Mouse (Mus musculus) heart, embryonic 15.5 days (tissue): ENCODE measurements around the gene Nckipsd. TPM values are rescaled to one million over a fixed set of nuclear protein-coding genes. Genes with fewer than 3 reads are reported as not detected.

Experiments used
- ATAC-seq: fragments of 200-750 bp; cut with Nextera tagmentation; replicated peaks from 2 replicates; pipeline ENCODE4 v1.8.0; 2017; ENCODE audit warnings: low read depth, moderate TSS enrichment; ENCODE audit not compliant: insufficient number of reproducible peaks, insufficient read depth, low FRiP score
- H3K27ac ChIP-seq: fragments of 300-500 bp; sonication (generic); 2 replicates; pipeline ENCODE4 v1.5.1; 2015; ENCODE audit warnings: mild to moderate bottlenecking, inconsistent platforms
- H3K27me3 ChIP-seq: fragments of 300-500 bp; sonication (generic); 2 replicates; pipeline ENCODE4 v1.6.1; 2015; ENCODE audit warnings: inconsistent platforms
- H3K36me3 ChIP-seq: fragments of 300-500 bp; sonication (generic); 2 replicates; pipeline ENCODE4 v1.6.1; 2015; ENCODE audit warnings: mild to moderate bottlenecking, inconsistent platforms
- H3K4me1 ChIP-seq: fragments of 300-500 bp; sonication (generic); replicated peaks from 2 replicates; pipeline ENCODE4 v1.6.1; 2015; ENCODE audit warnings: inconsistent platforms
- H3K4me2 ChIP-seq: fragments of 300-500 bp; sonication (generic); 2 replicates; pipeline ENCODE4 v1.6.1; 2015; ENCODE audit warnings: inconsistent platforms, mild to moderate bottlenecking, moderate library complexity
- H3K4me3 ChIP-seq: fragments of 300-500 bp; sonication (generic); 2 replicates; pipeline ENCODE4 v1.5.1; 2015; ENCODE audit warnings: mild to moderate bottlenecking, inconsistent platforms
- H3K9ac ChIP-seq: fragments of 300-500 bp; sonication (generic); 2 replicates; pipeline ENCODE4 v1.6.1; 2015; ENCODE audit warnings: mild to moderate bottlenecking, inconsistent platforms
- H3K9me3 ChIP-seq: fragments of 300-500 bp; sonication (generic); replicated peaks from 2 replicates; pipeline ENCODE4 v1.6.1; 2016; ENCODE audit warnings: inconsistent platforms
- WGBS: fragments of 180-500 bp; shearing (Covaris S2); methylation state at CpG from one replicate; pipeline ENCODE4 v1.1.7; 2015; ENCODE audit warnings: mixed read lengths; 5-methylcytosine and 5-hydroxymethylcytosine counted together
- polyA plus RNA-seq: library from polyadenylated mRNA; unstranded; fragments of >200 nt; fragmentation: Nextera tagmentation; extraction: Ambion mirVana; gene quantifications from 2 replicates; pipeline ENCODE4 v1.2.1, GENCODE M21; 2015

Nckipsd gene
- polyA plus RNA-seq, 1 experiment from 2014 or later = 9.7 TPM

DNA sequence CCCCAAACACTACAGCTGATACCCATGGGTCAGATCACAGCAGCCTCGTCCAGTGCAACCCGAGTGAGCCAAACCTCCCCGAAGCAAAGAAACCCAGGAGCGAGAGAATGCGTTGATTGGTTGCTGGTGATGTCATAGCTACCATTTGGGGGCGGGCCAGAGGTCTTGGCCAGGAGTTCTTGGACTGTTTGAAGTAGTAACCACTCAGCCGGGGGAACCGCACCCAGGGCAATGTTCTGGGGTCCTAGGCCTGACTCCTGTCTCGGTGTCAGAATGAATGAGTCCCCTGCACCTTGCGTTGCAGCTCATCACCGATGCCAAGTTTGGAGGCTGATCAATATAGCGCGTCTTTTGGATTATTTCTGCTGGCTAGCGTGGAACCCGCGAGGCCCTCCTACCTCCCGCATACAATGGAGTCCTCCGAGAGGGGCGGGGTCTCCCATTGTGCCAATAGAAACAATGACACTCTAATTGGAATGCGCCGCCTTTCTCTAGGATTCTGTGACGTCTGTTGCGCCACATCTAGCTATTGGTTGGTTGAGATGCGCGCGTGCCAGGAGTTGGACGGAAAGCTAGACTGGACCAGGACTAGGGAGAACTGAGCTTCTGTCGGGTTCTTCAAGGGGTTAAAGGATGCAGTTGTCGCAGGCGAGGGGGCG is 16.7 kb downstream of the Nckipsd start:
- no peaks in the 10 kb centered on the region for H3K36me3 ChIP-seq
- 2% methylated on average over 31 of the region's 31 CpGs for WGBS
- peaks cover 20% of the 10 kb centered on the region for H3K4me1 ChIP-seq
- no peak overlapping the region for H3K9ac ChIP-seq
- no peak; the same call in 1 of the 2 replicates for ATAC-seq
- no peak overlapping the region for H3K4me2 ChIP-seq
- peaks cover 82% of the 10 kb centered on the region for H3K27me3 ChIP-seq
- no peaks in the 10 kb centered on the region for H3K9me3 ChIP-seq
- H3K4me3 ChIP-seq = no peak overlapping the region; the same call in 1 of the 2 replicates
- H3K27ac ChIP-seq = no peak overlapping the region

- Histone ChIP-seq H3K36me3 (no peaks in the 10 kb centered on the region), H3K9ac (no peak within 1 kb of the TSS), H3K9me3 (no peaks in the 10 kb centered on the region), H3K27me3 (peaks cover 93% of the 10 kb centered on the region), H3K27ac (no peak within 1 kb of the TSS), H3K4me1 (peaks cover 20% of the 10 kb centered on the region), H3K4me2 (peak within 1 kb of the TSS; percentile 81), H3K4me3 (peak within 1 kb of the TSS; percentile 45)
- ATAC-seq = 0 out of 2 replicates have a peak, but pooled peaks have one; percentile 28
- 2% methylated on average over 64 of the region's 70 CpGs for WGBS
These were observed 17.9 kb downstream of the Nckipsd start, which contains the start of gene Celsr3 for GRCm38 (mm10) chr9:108825820-108826699. TSS of gene Celsr3 (plus strand) at chr9:108826320.

GRCm38 (mm10) chr9:108826700-108827340 is 18.7 kb downstream of the Nckipsd start:
- 2% methylated on average over 39 of the region's 39 CpGs for WGBS
- Histone ChIP-seq H3K9me3 (no peaks in the 10 kb centered on the region), H3K4me2 (peak overlapping the region; percentile 81), H3K9ac (no peak overlapping the region), H3K27me3 (peaks cover 98% of the 10 kb centered on the region), H3K4me1 (peaks cover 26% of the 10 kb centered on the region), H3K27ac (no peak overlapping the region), H3K36me3 (no peaks in the 10 kb centered on the region), H3K4me3 (peak overlapping the region; percentile 45)
- no peak; the same call in 1 of the 2 replicates for ATAC-seq

GRCm38 (mm10) chr9:108827454-108827853 is 19.3 kb downstream of the Nckipsd start:
- ATAC-seq = no peak
- H3K4me3 ChIP-seq = peak overlapping the region; percentile 45
- peaks cover 32% of the 10 kb centered on the region for H3K4me1 ChIP-seq
- no peaks in the 10 kb centered on the region for H3K9me3 ChIP-seq
- H3K4me2 ChIP-seq = peak overlapping the region; percentile 81
- H3K27me3 ChIP-seq = peaks cover 98% of the 10 kb centered on the region
- no peaks in the 10 kb centered on the region for H3K36me3 ChIP-seq
- H3K27ac ChIP-seq = no peak overlapping the region
- H3K9ac ChIP-seq = no peak overlapping the region
- 12% methylated on average over 34 of the region's 34 CpGs for WGBS

DNA sequence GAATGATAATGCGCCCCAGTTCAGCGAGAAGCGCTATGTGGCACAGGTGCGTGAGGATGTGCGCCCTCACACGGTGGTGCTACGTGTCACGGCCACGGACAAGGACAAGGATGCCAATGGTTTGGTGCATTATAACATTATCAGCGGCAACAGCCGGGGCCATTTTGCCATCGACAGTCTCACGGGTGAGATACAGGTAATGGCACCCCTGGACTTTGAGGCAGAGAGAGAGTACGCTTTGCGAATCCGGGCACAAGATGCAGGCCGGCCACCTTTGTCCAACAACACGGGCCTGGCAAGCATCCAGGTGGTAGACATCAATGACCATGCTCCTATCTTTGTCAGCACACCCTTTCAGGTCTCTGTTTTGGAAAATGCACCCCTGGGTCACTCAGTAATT is 19.7 kb downstream of the Nckipsd start:
- 60% methylated on average over 18 of the region's 18 CpGs for WGBS
- H3K4me1 ChIP-seq = peaks cover 37% of the 10 kb centered on the region
- peak overlapping the region; percentile 45; the same call in 1 of the 2 replicates for H3K4me3 ChIP-seq
- H3K36me3 ChIP-seq = no peaks in the 10 kb centered on the region
- no peak for ATAC-seq
- H3K4me2 ChIP-seq = peak overlapping the region; percentile 81
- no peaks in the 10 kb centered on the region for H3K9me3 ChIP-seq
- H3K27ac ChIP-seq = no peak overlapping the region
- peaks cover 98% of the 10 kb centered on the region for H3K27me3 ChIP-seq
- H3K9ac ChIP-seq = no peak overlapping the region

- Histone ChIP-seq H3K9ac (0 out of 2 replicates have a peak overlapping the region, but pooled peaks have one; percentile 2), H3K4me1 (peaks cover 28% of the 10 kb centered on the region), H3K27ac (no peak overlapping the region), H3K36me3 (no peaks in the 10 kb centered on the region), H3K9me3 (no peaks in the 10 kb centered on the region), H3K4me2 (peak overlapping the region; percentile 97), H3K4me3 (peak overlapping the region; percentile 54), H3K27me3 (peaks cover 82% of the 10 kb centered on the region)
- WGBS = 4% methylated on average over 23 of the region's 23 CpGs
- ATAC-seq = no peak
These were observed 23.5 kb downstream of the Nckipsd start for GRCm38 (mm10) chr9:108831637-108832036.

GRCm38 (mm10) chr9:108832390-108833108 is 24.4 kb downstream of the Nckipsd start:
- Histone ChIP-seq H3K27ac (no peak overlapping the region), H3K4me2 (peak overlapping the region; percentile 97), H3K4me1 (peaks cover 20% of the 10 kb centered on the region), H3K36me3 (no peaks in the 10 kb centered on the region), H3K4me3 (peak overlapping the region; percentile 54), H3K9me3 (no peaks in the 10 kb centered on the region), H3K27me3 (peaks cover 76% of the 10 kb centered on the region), H3K9ac (peak overlapping the region; percentile 42; the same call in 1 of the 2 replicates)
- WGBS = 4% methylated on average over 46 of the region's 46 CpGs
- peak; percentile 98 for ATAC-seq

DNA sequence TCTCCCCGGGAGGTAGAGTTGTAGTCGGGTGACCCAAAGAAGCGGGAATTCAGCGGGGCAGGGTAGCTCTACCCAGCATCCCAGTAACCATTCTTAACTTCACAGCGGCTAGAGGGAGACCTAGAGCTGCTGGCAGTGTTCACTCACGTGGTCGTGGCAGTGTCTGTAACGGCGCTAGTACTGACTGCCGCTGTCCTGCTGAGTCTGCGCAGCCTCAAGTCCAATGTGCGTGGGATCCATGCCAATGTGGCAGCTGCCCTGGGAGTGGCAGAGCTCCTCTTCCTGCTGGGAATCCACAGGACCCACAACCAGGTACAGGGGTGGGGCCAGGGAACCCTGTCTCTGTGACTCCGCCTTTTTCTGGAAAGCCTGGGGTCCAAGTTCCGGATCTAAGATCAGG is 34.8 kb downstream of the Nckipsd start:
- Histone ChIP-seq H3K4me3 (no peak overlapping the region), H3K9ac (no peak overlapping the region), H3K4me2 (peak overlapping the region; percentile 43), H3K27me3 (peaks cover 37% of the 10 kb centered on the region), H3K4me1 (peaks cover 6% of the 10 kb centered on the region), H3K9me3 (no peaks in the 10 kb centered on the region), H3K36me3 (no peaks in the 10 kb centered on the region), H3K27ac (no peak overlapping the region)
- no peak; the same call in 1 of the 2 replicates for ATAC-seq
- 11% methylated on average over 14 of the region's 14 CpGs for WGBS

GRCm38 (mm10) chr9:108845390-108845789 is 37.2 kb downstream of the Nckipsd start:
- Histone ChIP-seq H3K9ac (no peak overlapping the region), H3K27ac (no peak overlapping the region), H3K36me3 (no peaks in the 10 kb centered on the region), H3K4me3 (no peak overlapping the region), H3K9me3 (no peaks in the 10 kb centered on the region), H3K4me2 (no peak overlapping the region), H3K27me3 (peaks cover 35% of the 10 kb centered on the region), H3K4me1 (peaks cover 6% of the 10 kb centered on the region)
- no peak for ATAC-seq
- WGBS = 65% methylated on average over 5 of the region's 5 CpGs

GRCm38 (mm10) chr9:108847374-108847773 is 39.2 kb downstream of the Nckipsd start:
- H3K4me1 ChIP-seq = peaks cover 6% of the 10 kb centered on the region
- WGBS = 72% methylated on average over 4 of the region's 4 CpGs
- no peak for ATAC-seq
- H3K9ac ChIP-seq = no peak overlapping the region
- no peaks in the 10 kb centered on the region for H3K9me3 ChIP-seq
- H3K4me3 ChIP-seq = no peak overlapping the region
- H3K27ac ChIP-seq = no peak overlapping the region
- no peak overlapping the region for H3K4me2 ChIP-seq
- H3K36me3 ChIP-seq = no peaks in the 10 kb centered on the region
- H3K27me3 ChIP-seq = peaks cover 28% of the 10 kb centered on the region
